Mouse (Mus musculus): ENCODE measurements around the gene Brd1. TPM values are rescaled to one million over a fixed set of nuclear protein-coding genes. Genes with fewer than 3 reads are reported as not detected.
"Not testable (repeated sequence)": the region's sequence is repeated elsewhere in the genome, so short reads cannot be mapped to it uniquely, and the experiment has no call there.

The Brd1 gene
- total and polyA plus RNA-seq, 2 experiments from 2014 or later: 13.1 to 45.2 TPM

DNA sequence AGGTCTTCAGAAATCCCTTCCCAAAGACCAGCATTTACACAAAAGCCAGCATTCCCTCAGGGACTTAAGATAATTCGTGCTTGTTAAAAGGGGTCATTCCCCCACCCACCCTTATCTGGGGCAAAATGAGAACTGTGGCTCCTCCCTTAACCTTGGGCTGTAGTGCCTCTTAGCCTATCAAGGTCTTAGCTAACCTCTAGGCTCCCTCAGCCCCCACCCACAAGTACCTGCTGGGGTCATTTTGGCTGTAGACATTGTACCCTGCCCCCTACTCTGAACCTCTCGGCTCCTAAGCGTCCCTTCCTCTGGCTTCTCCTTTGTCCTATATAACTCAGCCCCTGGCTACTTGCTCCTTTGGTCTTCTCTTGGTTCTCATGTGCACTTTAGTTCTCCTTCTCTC lies 11.9 kb upstream of the Brd1 start:
- H3K27ac ChIP-seq: no peak overlapping the region
- H3K4me3 ChIP-seq (ENCODE audit: low read length): no peak overlapping the region
- no peak overlapping the region for H3K9ac ChIP-seq (replicated peaks; ENCODE audit: low read length)
- H3K9me3 ChIP-seq (ENCODE audit: low read length): no peaks in the 10 kb centered on the region
- no peak for TF ChIP-seq CTCF (IDR thresholded peaks at IDR 0.05; ENCODE audit: low read depth)
- WGBS: 62% methylated on average over 3 of the region's 3 CpGs
- peaks cover 6% of the 10 kb centered on the region; the same call in 1 of the 2 replicates for H3K4me1 ChIP-seq (ENCODE audit: insufficient read depth, low read length)
- ATAC-seq (no peak), DNase-seq (ENCODE audit: low spot score) (no peak)
- no peaks in the 10 kb centered on the region for H3K36me3 ChIP-seq (ENCODE audit: insufficient read depth, low read length)
- H3K27me3 ChIP-seq (ENCODE audit: insufficient read depth, low read length): no peaks in the 10 kb centered on the region
- H3K4me2 ChIP-seq (ENCODE audit: low read depth, low read length): no peak overlapping the region

DNA sequence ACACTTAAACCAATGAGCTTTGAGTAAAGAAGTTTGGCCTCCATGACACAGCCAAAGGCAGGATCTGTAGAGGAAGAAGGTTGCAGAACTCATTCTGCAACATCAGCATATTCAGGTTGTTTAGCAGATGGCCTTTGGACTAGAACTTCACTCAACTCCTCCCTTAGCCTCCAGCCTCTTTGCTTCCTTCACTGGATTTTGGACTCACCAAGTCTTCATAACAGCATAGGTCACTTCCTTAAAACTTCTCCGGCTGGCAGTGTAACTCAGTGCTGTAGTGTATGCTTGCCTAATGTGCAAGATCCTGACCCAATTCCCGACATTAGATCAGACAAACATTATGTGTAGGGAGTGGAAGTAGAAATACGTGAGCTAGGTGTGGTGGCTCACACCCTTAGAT lies 11.3 kb upstream of the Brd1 start:
- no peak for ATAC-seq
- TF ChIP-seq CTCF (IDR thresholded peaks at IDR 0.05; ENCODE audit: low read depth): no peak

DNA sequence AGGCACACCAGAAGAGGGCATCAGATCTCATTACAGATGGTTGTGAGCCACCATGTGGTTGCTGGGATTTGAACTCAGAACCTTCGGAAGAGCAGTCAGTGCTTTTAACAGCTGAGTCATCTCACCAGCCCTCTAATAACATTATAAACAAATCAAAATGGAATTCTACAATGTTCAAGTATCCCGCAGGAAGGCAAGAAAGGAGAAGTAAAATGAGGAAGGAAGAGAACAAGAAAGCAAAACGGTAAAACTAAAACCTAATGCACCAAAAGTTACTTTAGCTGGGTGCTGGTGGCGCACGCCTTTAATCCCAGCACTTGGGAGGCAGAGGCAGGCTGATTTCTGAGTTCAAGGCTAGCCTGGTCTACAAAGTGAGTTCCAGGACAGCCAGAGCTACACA lies 9.3 kb upstream of the Brd1 start:
- H3K9ac ChIP-seq (replicated peaks; ENCODE audit: low read length); H3K4me2 ChIP-seq (ENCODE audit: low read depth, low read length); H3K36me3 ChIP-seq (ENCODE audit: insufficient read depth, low read length); H3K4me3 ChIP-seq (ENCODE audit: low read length); DNase-seq (ENCODE audit: low spot score); H3K27ac ChIP-seq; ATAC-seq; H3K4me1 ChIP-seq (ENCODE audit: insufficient read depth, low read length); H3K27me3 ChIP-seq (ENCODE audit: insufficient read depth, low read length); H3K9me3 ChIP-seq (ENCODE audit: low read length): not testable (repeated sequence)
- 88% methylated on average over 5 of the region's 5 CpGs for WGBS

More for the DNA sequence above, 11.3 kb upstream of the Brd1 start:
- Histone ChIP-seq H3K27ac (no peak overlapping the region), H3K9me3 (ENCODE audit: low read length) (no peaks in the 10 kb centered on the region), H3K36me3 (ENCODE audit: insufficient read depth, low read length) (no peaks in the 10 kb centered on the region), H3K9ac (replicated peaks; ENCODE audit: low read length) (no peak overlapping the region), H3K4me1 (ENCODE audit: insufficient read depth, low read length) (0 out of 2 replicates have a peak, but pooled peaks cover under 1% of the 10 kb centered on the region), H3K4me2 (ENCODE audit: low read depth, low read length) (no peak overlapping the region), H3K27me3 (ENCODE audit: insufficient read depth, low read length) (no peaks in the 10 kb centered on the region), H3K4me3 (ENCODE audit: low read length) (no peak overlapping the region)
- DNase-seq (ENCODE audit: low spot score): no peak
- 83% methylated on average over 3 of the region's 3 CpGs for WGBS

DNA sequence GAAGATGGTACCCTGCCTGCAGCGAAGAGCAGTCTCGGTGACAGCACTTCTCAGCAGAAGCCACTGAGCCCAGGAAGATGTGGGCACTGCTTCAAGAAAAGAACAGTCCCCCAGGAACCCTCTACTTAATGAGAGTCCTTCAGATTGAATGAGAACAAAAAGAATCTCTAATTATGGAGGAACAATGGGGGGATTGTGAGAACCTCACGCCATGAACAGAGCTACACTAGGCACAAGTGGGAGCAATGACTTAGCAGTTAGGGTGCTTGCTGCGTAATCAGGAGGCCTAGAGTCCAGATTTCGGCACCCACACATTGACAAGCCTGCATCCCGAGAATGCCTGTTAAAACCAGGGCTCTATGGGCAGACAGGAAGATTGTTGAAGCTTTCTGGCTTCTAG lies 7.3 kb upstream of the Brd1 start:
- ATAC-seq (no peak), DNase-seq (ENCODE audit: low spot score) (no peak)
- H3K36me3 ChIP-seq (ENCODE audit: insufficient read depth, low read length): no peaks in the 10 kb centered on the region
- no peak overlapping the region for H3K4me3 ChIP-seq (ENCODE audit: low read length)
- no peak for TF ChIP-seq CTCF (IDR thresholded peaks at IDR 0.05; ENCODE audit: low read depth)
- no peak overlapping the region for H3K4me2 ChIP-seq (ENCODE audit: low read depth, low read length)
- H3K9ac ChIP-seq (replicated peaks; ENCODE audit: low read length): no peak overlapping the region
- no peaks in the 10 kb centered on the region for H3K27me3 ChIP-seq (ENCODE audit: insufficient read depth, low read length)
- no peaks in the 10 kb centered on the region for H3K9me3 ChIP-seq (ENCODE audit: low read length)
- H3K4me1 ChIP-seq (ENCODE audit: insufficient read depth, low read length): no peaks in the 10 kb centered on the region
- H3K27ac ChIP-seq: no peak overlapping the region
- 44% methylated on average over 6 of the region's 6 CpGs for WGBS

DNA sequence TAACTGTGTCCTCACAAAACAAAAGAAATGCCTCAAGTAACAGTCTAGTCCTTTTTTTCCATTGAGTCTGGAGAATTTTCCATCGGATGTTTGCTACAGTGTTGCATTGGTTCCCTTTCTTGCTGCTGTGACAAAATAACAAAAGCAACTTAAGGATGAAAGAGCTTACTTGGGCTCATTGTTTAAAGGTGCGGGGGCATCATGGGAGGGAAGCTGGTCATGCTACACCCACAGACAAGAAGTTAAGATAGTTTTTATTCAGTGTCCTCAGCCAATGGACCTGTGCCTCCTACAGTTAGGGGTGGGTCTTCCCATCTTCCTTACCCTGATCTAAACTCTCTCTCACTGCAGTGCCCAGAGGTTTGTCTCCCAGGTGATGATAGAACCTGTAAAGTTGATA lies 4.4 kb upstream of the Brd1 start:
- no peaks in the 10 kb centered on the region for H3K27me3 ChIP-seq (ENCODE audit: insufficient read depth, low read length)
- DNase-seq (ENCODE audit: low spot score) (no peak), ATAC-seq (no peak)
- no peak overlapping the region for H3K9ac ChIP-seq (replicated peaks; ENCODE audit: low read length)
- no peaks in the 10 kb centered on the region for H3K36me3 ChIP-seq (ENCODE audit: insufficient read depth, low read length)
- no peak overlapping the region for H3K4me2 ChIP-seq (ENCODE audit: low read depth, low read length)
- 54% methylated on average over 2 of the region's 2 CpGs for WGBS
- no peak for TF ChIP-seq CTCF (IDR thresholded peaks at IDR 0.05; ENCODE audit: low read depth)
- H3K27ac ChIP-seq: no peak overlapping the region
- H3K4me3 ChIP-seq (ENCODE audit: low read length): no peak overlapping the region
- no peaks in the 10 kb centered on the region for H3K9me3 ChIP-seq (ENCODE audit: low read length)
- 0 out of 2 replicates have a peak, but pooled peaks cover 3% of the 10 kb centered on the region for H3K4me1 ChIP-seq (ENCODE audit: insufficient read depth, low read length)

DNA sequence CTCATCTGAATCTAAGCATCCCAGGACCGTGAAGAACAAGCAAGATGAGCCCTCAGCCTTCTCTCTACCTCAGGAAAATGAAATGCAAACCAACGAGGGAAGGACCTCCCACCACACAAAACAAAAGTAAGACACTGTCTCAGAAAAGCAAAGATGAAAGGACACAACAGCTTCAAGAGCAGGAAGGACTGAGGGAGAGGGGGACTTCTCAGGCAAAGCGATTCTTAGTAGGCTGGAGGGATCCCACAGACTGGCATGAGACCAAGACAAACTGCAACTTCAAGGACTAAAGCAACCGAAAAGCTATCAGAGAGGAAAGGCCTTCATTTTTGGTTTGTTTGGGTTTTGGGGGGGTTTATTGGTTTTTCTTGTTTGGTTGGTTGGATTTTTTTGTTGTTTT lies 2.1 kb upstream of the Brd1 start:
- Histone ChIP-seq H3K27ac (no peak overlapping the region), H3K27me3 (ENCODE audit: insufficient read depth, low read length) (no peaks in the 10 kb centered on the region), H3K9me3 (ENCODE audit: low read length) (no peaks in the 10 kb centered on the region), H3K4me2 (ENCODE audit: low read depth, low read length) (no peak overlapping the region), H3K9ac (replicated peaks; ENCODE audit: low read length) (no peak overlapping the region), H3K4me3 (ENCODE audit: low read length) (no peak overlapping the region), H3K4me1 (ENCODE audit: insufficient read depth, low read length) (peaks cover 16% of the 10 kb centered on the region), H3K36me3 (ENCODE audit: insufficient read depth, low read length) (no peaks in the 10 kb centered on the region)
- DNase-seq (ENCODE audit: low spot score) (no peak), ATAC-seq (no peak)
- no peak for TF ChIP-seq CTCF (IDR thresholded peaks at IDR 0.05; ENCODE audit: low read depth)
- WGBS: 68% methylated on average over 4 of the region's 4 CpGs

DNA sequence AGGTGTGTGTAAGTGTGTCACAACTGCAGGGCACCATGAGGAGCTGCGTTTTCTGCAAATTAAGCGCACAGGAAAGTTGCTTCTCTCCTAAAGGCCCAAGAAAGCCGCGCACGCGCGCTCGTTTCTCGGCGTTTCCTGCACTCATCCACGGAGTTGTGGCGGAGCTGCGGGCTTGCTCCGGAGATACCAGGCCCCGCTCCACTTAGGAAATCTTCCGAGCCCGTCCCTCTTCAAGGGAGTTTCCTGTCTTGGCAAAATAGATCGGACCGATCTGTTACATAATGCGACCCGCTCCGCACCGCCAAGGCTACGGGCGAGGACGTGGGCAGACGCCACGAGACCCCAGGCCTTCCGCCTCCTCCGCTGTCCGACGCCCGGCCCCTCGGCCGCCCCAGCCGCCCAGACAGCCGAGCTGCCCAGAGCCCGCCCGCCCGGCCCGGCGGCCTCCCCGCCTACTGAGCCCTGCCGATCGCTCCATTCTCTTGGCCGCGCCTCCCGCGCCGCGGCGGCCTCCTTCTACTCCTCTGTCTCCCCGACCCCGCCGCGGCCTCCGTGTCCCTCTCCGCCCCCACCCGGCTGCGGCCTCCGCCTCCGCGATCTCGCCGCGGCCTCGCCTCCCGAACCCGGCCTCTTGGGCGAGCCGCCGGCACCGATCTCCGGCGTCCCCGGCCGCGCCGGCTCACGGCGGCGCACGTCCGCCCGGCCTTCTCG lies 837 bp downstream of the Brd1 start:
- no peaks in the 10 kb centered on the region for H3K9me3 ChIP-seq (ENCODE audit: low read length)
- no peaks in the 10 kb centered on the region for H3K27me3 ChIP-seq (ENCODE audit: insufficient read depth, low read length)
- under 1% methylated on average over 58 of the region's 86 CpGs for WGBS
- H3K36me3 ChIP-seq (ENCODE audit: insufficient read depth, low read length): peaks cover 21% of the 10 kb centered on the region
- H3K4me3 ChIP-seq (ENCODE audit: low read length): peak overlapping the region; percentile 98
- peaks cover 16% of the 10 kb centered on the region for H3K4me1 ChIP-seq (ENCODE audit: insufficient read depth, low read length)
- peak overlapping the region; percentile 99 for H3K9ac ChIP-seq (replicated peaks; ENCODE audit: low read length)
- ATAC-seq (peak; percentile 52), DNase-seq (ENCODE audit: low spot score) (peak; percentile 77)
- peak overlapping the region; percentile 92 for H3K27ac ChIP-seq
- no peak for TF ChIP-seq CTCF (IDR thresholded peaks at IDR 0.05; ENCODE audit: low read depth)
- H3K4me2 ChIP-seq (ENCODE audit: low read depth, low read length): peak overlapping the region; percentile 82

Measured in hindbrain, postnatal 0 days (tissue).